Mouse (Mus musculus) layer of hippocampus, adult 11-12 months (tissue): ENCODE results near the gene Mettl23.
"Not testable (repeated sequence)": the region's sequence is repeated elsewhere in the genome, so short reads cannot be mapped to it uniquely, and the experiment has no call there.

Experiments used
- DNase-seq: peaks from one replicate; pipeline ENCODE4 v3.0.0; 2022; ENCODE audit warnings: low spot score

The Mettl23 gene

GRCm38 (mm10) chr11:116818722-116819121 is 24.4 kb upstream of the Mettl23 start:
- DNase-seq: no peak

- no peak for DNase-seq
These were observed 23.0 kb upstream of the Mettl23 start for GRCm38 (mm10) chr11:116819932-116820593.

- DNase-seq: no peak
These were observed 21.8 kb upstream of the Mettl23 start for GRCm38 (mm10) chr11:116821057-116821940.

GRCm38 (mm10) chr11:116822215-116822614 is 20.9 kb upstream of the Mettl23 start:
- DNase-seq: no peak

GRCm38 (mm10) chr11:116822626-116823025 is 20.5 kb upstream of the Mettl23 start:
- no peak for DNase-seq

GRCm38 (mm10) chr11:116823255-116823654 is 19.8 kb upstream of the Mettl23 start:
- no peak for DNase-seq

- DNase-seq: not testable (repeated sequence)
These were observed 19.2 kb upstream of the Mettl23 start for GRCm38 (mm10) chr11:116823885-116824284.

- no peak for DNase-seq
These were observed 17.8 kb upstream of the Mettl23 start for GRCm38 (mm10) chr11:116825230-116825629.

GRCm38 (mm10) chr11:116826550-116827504 is 16.3 kb upstream of the Mettl23 start:
- no peak for DNase-seq

- peak; percentile 53 for DNase-seq
These were observed 15.4 kb upstream of the Mettl23 start, which contains the start of gene Mxra7 for GRCm38 (mm10) chr11:116827534-116828165. TSS of gene Mxra7 (minus strand) at chr11:116828046.

- no peak for DNase-seq
These were observed 10.8 kb upstream of the Mettl23 start for GRCm38 (mm10) chr11:116832172-116832685.

GRCm38 (mm10) chr11:116834954-116835353 is 8.1 kb upstream of the Mettl23 start:
- DNase-seq: no peak

GRCm38 (mm10) chr11:116836283-116836682 is 6.8 kb upstream of the Mettl23 start:
- no peak for DNase-seq

GRCm38 (mm10) chr11:116837441-116837840 is 5.6 kb upstream of the Mettl23 start:
- no peak for DNase-seq

GRCm38 (mm10) chr11:116838936-116839335 is 4.1 kb upstream of the Mettl23 start:
- DNase-seq: no peak

- no peak for DNase-seq
These were observed 3.5 kb upstream of the Mettl23 start for GRCm38 (mm10) chr11:116839601-116840000.

GRCm38 (mm10) chr11:116840748-116841147 is 2.3 kb upstream of the Mettl23 start:
- no peak for DNase-seq

- DNase-seq: peak; percentile 66
These were observed 382 bp upstream of the Mettl23 start for GRCm38 (mm10) chr11:116842531-116843260.

- no peak for DNase-seq
These were observed 3.6 kb downstream of the Mettl23 start for GRCm38 (mm10) chr11:116846593-116847181.
